Mouse (Mus musculus): ENCODE results near the gene Gpr45. TPM values are rescaled to one million over a fixed set of nuclear protein-coding genes. Genes with fewer than 3 reads are reported as not detected.
A peak's percentile ranks its signal among the peaks of the same experiment; 100 is the strongest.
"Not testable (repeated sequence)": the region's sequence is repeated elsewhere in the genome, so short reads cannot be mapped to it uniquely, and the experiment has no call there.

The Gpr45 gene
- polyA plus RNA-seq, 1 experiment from 2014 or later: 2.9 TPM

DNA sequence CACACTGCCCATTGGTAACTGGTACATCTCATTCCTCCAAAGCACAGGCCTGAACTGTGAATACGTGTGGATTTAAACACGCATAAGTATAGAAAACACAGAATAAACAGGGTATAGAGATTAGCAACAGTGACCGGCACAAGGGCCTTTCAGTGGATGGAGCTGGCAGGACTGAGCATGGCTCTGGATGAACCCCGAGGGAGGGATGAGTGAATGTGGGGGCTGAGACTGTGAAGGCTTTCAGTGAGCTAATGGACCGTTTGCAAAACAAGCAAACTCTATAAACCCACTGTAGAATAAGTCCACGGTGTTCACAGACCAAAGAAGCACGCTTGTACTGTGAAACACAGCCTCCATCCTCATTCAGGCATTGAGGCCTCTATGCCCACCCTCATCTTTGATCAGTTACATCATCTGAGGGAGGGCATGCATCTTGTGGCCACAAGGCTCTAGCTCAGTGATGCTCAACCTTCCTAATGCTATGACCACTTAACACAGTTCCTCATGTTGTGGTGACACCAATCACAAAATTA, 62.5 kb downstream of the Gpr45 start:
- H3K4me1 ChIP-seq (replicated peaks; ENCODE audit: control insufficient read depth, insufficient read depth, low read length); ATAC-seq (ENCODE audit: low read depth); H3K36me3 ChIP-seq (ENCODE audit: control insufficient read depth, insufficient read depth, low read length); H3K27me3 ChIP-seq (ENCODE audit: control insufficient read depth, insufficient read depth, low read depth, low read length); H3K4me3 ChIP-seq (ENCODE audit: low read length); H3K9ac ChIP-seq (ENCODE audit: low read length); H3K4me2 ChIP-seq (ENCODE audit: low read depth, low read length); H3K27ac ChIP-seq (ENCODE audit: low read length); H3K9me3 ChIP-seq (ENCODE audit: control insufficient read depth, low read length): not testable (repeated sequence)
- WGBS: 82% methylated on average over 7 of the region's 7 CpGs

DNA sequence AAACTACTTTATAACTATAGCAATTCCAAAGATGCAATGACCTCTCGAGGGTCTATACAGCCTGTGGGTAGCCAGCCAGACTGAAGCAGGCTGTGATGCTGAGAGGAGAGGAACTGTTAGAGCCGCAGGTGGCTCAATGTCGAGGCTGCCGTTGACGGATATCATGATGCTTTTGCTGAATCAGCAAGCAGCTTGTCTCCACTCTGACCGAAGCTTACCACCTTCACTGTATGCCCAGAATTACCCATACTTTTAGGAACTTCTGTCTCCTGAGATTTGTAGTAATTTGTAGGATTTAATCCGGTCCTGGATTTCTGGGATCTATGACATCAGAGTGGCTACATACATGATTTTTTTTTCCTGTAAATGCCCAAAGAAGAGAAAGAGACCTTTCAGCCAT, 83.3 kb downstream of the Gpr45 start:
- Histone ChIP-seq H3K27me3 (ENCODE audit: control insufficient read depth, insufficient read depth, low read depth, low read length) (no peaks in the 10 kb centered on the region), H3K4me2 (ENCODE audit: low read depth, low read length) (no peak overlapping the region), H3K36me3 (ENCODE audit: control insufficient read depth, insufficient read depth, low read length) (no peaks in the 10 kb centered on the region), H3K9me3 (ENCODE audit: control insufficient read depth, low read length) (no peaks in the 10 kb centered on the region), H3K27ac (ENCODE audit: low read length) (no peak overlapping the region), H3K4me3 (ENCODE audit: low read length) (no peak overlapping the region), H3K4me1 (replicated peaks; ENCODE audit: control insufficient read depth, insufficient read depth, low read length) (no peaks in the 10 kb centered on the region), H3K9ac (ENCODE audit: low read length) (no peak overlapping the region)
- WGBS: 77% methylated on average over 7 of the region's 7 CpGs
- ATAC-seq (ENCODE audit: low read depth): no peak

DNA sequence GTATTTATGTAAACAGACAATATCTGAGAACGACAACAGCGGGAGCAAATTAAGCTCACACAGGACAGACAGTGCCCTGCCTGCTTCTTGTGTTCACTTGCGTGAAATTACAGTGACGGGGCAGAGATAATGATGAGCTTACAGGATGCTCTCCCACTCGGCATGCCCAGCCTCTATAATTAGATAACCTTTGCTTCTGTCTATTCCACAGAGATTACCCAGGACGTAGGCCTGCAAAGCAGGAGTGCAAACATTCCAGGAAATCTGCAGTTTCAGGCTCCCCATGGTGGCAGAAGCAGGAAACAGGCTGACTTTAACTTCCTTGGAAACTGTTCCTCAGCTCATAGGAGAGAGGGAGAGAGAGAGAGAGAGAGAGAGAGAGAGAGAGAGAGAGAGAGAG, 89.6 kb downstream of the Gpr45 start:
- no peak overlapping the region for H3K9ac ChIP-seq (ENCODE audit: low read length)
- no peaks in the 10 kb centered on the region for H3K9me3 ChIP-seq (ENCODE audit: control insufficient read depth, low read length)
- ATAC-seq (ENCODE audit: low read depth): no peak
- 33% methylated on average over 6 of the region's 6 CpGs for WGBS
- no peaks in the 10 kb centered on the region for H3K27me3 ChIP-seq (ENCODE audit: control insufficient read depth, insufficient read depth, low read depth, low read length)
- no peak overlapping the region for H3K4me2 ChIP-seq (ENCODE audit: low read depth, low read length)
- H3K4me1 ChIP-seq (replicated peaks; ENCODE audit: control insufficient read depth, insufficient read depth, low read length): peaks cover 13% of the 10 kb centered on the region
- H3K4me3 ChIP-seq (ENCODE audit: low read length): no peak overlapping the region
- H3K27ac ChIP-seq (ENCODE audit: low read length): no peak overlapping the region
- no peaks in the 10 kb centered on the region for H3K36me3 ChIP-seq (ENCODE audit: control insufficient read depth, insufficient read depth, low read length)

DNA sequence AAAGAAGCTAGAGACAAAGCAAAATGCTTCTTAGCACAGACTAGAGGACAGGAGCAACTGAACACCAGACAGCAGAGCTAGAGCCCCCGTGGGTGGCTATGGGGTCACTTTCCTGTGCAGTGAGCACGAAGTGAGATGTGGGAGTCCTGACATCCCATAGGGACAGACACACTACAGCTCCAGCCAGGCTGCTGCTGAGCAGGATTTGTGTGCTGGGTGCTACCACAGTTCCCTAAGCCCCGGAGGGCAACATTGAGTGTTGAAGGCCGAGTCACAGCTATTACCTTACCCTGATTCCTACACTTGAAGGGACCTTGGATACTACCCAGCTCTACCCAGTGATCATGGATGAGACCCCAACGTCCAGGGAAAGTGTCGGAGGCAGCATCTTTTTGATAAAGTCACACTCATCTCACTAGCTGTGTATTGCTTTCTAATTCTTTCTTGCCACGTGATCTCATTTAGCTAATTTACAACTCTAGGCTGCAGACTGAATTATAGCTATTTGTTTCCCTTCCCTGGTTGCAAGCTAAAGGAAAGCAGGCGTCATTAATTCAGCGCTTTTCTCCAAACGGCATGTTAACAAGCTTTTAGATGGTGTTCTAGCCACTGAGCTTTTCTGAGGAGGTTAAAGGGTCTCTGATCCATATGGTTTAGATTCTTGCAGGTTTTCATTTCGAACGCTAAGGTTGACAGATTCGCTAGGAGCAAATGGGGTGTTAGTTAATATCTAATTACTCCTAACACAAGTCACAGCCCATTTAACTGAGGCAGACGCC, 92.7 kb downstream of the Gpr45 start:
- H3K4me3 ChIP-seq (ENCODE audit: low read length): no peak overlapping the region
- H3K4me1 ChIP-seq (replicated peaks; ENCODE audit: control insufficient read depth, insufficient read depth, low read length): peaks cover 14% of the 10 kb centered on the region
- no peak for ATAC-seq (ENCODE audit: low read depth)
- no peaks in the 10 kb centered on the region for H3K9me3 ChIP-seq (ENCODE audit: control insufficient read depth, low read length)
- no peak overlapping the region for H3K9ac ChIP-seq (ENCODE audit: low read length)
- H3K27me3 ChIP-seq (ENCODE audit: control insufficient read depth, insufficient read depth, low read depth, low read length): no peaks in the 10 kb centered on the region
- 58% methylated on average over 14 of the region's 14 CpGs for WGBS
- no peak overlapping the region for H3K4me2 ChIP-seq (ENCODE audit: low read depth, low read length)
- no peak overlapping the region for H3K27ac ChIP-seq (ENCODE audit: low read length)
- no peaks in the 10 kb centered on the region for H3K36me3 ChIP-seq (ENCODE audit: control insufficient read depth, insufficient read depth, low read length)

DNA sequence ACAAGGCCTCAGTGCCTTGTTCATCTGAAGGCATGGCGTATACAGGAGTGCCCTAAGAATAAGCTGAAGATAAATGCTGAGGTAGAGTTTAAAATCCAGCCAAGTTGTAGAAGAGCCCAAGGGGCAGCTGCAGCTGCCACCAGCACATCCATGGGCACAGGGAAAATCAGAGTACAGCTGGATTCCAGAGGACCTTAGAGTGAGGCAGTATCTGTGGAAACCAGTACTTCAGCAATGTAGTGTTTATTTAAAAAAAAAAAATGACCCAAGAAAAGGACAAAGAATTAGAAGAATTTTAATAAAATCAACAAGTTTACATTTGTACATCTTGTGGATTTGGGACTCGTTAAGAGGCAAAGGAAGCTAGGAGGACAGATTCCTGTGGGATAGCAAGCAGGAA, 94.3 kb downstream of the Gpr45 start:
- 44% methylated on average over 2 of the region's 2 CpGs for WGBS
- H3K4me3 ChIP-seq (ENCODE audit: low read length): no peak overlapping the region
- no peaks in the 10 kb centered on the region for H3K9me3 ChIP-seq (ENCODE audit: control insufficient read depth, low read length)
- peaks cover 6% of the 10 kb centered on the region; the same call in 1 of the 2 replicates for H3K36me3 ChIP-seq (ENCODE audit: control insufficient read depth, insufficient read depth, low read length)
- H3K9ac ChIP-seq (ENCODE audit: low read length): no peak overlapping the region
- H3K27ac ChIP-seq (ENCODE audit: low read length): peak overlapping the region; percentile 45
- H3K4me2 ChIP-seq (ENCODE audit: low read depth, low read length): no peak overlapping the region
- H3K4me1 ChIP-seq (replicated peaks; ENCODE audit: control insufficient read depth, insufficient read depth, low read length): peaks cover 11% of the 10 kb centered on the region
- ATAC-seq (ENCODE audit: low read depth): peak; percentile 49; the same call in 1 of the 2 replicates
- H3K27me3 ChIP-seq (ENCODE audit: control insufficient read depth, insufficient read depth, low read depth, low read length): no peaks in the 10 kb centered on the region

DNA sequence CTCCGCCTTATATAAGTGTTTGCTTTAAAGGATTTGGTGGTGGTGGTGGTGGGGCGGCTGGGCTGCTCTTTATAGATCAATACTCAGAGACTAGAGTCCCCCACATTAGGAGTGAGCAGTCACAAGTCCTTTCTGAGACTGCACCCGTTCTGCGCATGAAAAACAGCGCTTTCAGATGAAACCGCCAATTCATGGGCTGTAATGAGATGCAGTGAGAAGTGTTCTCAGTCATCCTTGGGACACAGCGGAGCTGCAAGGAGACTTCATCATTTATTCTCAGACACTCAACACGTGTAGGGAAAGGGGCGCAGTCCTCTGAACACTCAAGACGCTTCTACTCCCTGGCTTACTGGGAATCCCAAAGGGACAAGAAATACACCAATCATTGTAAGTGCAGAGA, 95.1 kb downstream of the Gpr45 start:
- peaks cover 11% of the 10 kb centered on the region for H3K4me1 ChIP-seq (replicated peaks; ENCODE audit: control insufficient read depth, insufficient read depth, low read length)
- ATAC-seq (ENCODE audit: low read depth): no peak
- no peak overlapping the region for H3K4me2 ChIP-seq (ENCODE audit: low read depth, low read length)
- peaks cover 6% of the 10 kb centered on the region; the same call in 1 of the 2 replicates for H3K36me3 ChIP-seq (ENCODE audit: control insufficient read depth, insufficient read depth, low read length)
- H3K9me3 ChIP-seq (ENCODE audit: control insufficient read depth, low read length): no peaks in the 10 kb centered on the region
- no peak overlapping the region for H3K9ac ChIP-seq (ENCODE audit: low read length)
- no peaks in the 10 kb centered on the region for H3K27me3 ChIP-seq (ENCODE audit: control insufficient read depth, insufficient read depth, low read depth, low read length)
- H3K4me3 ChIP-seq (ENCODE audit: low read length): no peak overlapping the region
- H3K27ac ChIP-seq (ENCODE audit: low read length): no peak overlapping the region
- WGBS: 78% methylated on average over 10 of the region's 10 CpGs

DNA sequence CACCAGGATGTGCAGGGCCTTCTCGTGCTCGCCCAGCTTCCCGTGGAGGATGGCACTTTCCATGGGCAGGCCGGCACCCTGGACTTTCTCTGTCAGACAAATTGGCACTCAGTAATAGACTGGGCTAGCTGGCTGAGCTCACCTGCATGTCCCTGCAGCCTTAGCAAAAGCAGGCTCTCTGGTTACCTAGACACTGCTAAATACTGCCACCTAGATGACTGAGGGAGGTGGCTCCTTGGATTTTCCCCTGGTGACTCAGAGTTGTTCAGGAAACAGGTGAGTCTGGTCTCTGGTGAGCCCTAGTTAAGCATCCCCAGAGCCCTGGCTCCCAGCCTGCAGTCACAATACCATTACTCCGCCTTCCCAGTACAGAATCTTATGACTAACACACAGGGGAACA, 99.2 kb downstream of the Gpr45 start:
- WGBS: 90% methylated on average over 5 of the region's 5 CpGs

DNA sequence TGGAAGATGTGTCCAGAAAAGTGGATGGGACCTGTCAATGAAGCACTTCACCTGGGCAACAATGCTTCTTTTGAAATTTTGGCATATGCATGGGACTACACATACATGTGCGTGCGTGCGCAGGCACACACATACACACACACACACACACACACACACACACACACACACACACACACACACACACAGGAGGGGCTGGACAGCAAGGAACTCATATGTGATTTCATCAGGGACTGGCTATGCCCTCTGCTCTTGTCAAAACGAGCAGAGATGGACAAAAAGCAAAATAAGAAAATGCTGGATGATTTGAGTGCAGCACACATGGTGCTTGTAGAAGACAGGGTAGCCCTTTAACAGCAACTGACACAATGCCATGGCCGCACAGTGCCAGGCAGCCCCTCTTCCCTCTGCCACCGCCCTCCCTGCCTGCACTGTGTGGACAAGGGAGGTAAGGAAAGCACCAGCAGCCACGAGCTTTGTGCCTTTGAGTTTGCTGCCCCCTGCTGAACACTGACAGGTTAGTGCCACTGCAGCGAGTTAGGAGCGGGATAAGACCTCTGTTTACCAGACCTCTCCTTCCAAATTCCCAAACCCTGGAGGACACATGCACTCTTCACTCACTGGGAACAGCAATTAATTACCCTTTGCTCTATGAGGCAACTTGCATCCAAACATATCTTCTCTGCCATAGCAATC, 113.1 kb downstream of the Gpr45 start:
- H3K36me3 ChIP-seq (ENCODE audit: control insufficient read depth, insufficient read depth, low read length): peaks cover 2% of the 10 kb centered on the region; the same call in 1 of the 2 replicates
- H3K9ac ChIP-seq (ENCODE audit: low read length): no peak overlapping the region
- H3K4me3 ChIP-seq (ENCODE audit: low read length): no peak overlapping the region
- peak; percentile 86 for ATAC-seq (ENCODE audit: low read depth)
- WGBS: 47% methylated on average over 9 of the region's 9 CpGs
- no peaks in the 10 kb centered on the region for H3K27me3 ChIP-seq (ENCODE audit: control insufficient read depth, insufficient read depth, low read depth, low read length)
- H3K4me1 ChIP-seq (replicated peaks; ENCODE audit: control insufficient read depth, insufficient read depth, low read length): peaks cover 2% of the 10 kb centered on the region; the same call in 1 of the 2 replicates
- no peak overlapping the region for H3K27ac ChIP-seq (ENCODE audit: low read length)
- H3K9me3 ChIP-seq (ENCODE audit: control insufficient read depth, low read length): no peaks in the 10 kb centered on the region
- no peak overlapping the region for H3K4me2 ChIP-seq (ENCODE audit: low read depth, low read length)

More for the DNA sequence above, 99.2 kb downstream of the Gpr45 start:
- Histone ChIP-seq H3K27me3 (ENCODE audit: control insufficient read depth, insufficient read depth, low read depth, low read length) (no peaks in the 10 kb centered on the region), H3K9ac (ENCODE audit: low read length) (no peak overlapping the region), H3K4me2 (ENCODE audit: low read depth, low read length) (no peak overlapping the region), H3K9me3 (ENCODE audit: control insufficient read depth, low read length) (no peaks in the 10 kb centered on the region), H3K36me3 (ENCODE audit: control insufficient read depth, insufficient read depth, low read length) (peaks cover 8% of the 10 kb centered on the region), H3K27ac (ENCODE audit: low read length) (no peak overlapping the region), H3K4me1 (replicated peaks; ENCODE audit: control insufficient read depth, insufficient read depth, low read length) (peaks cover 3% of the 10 kb centered on the region), H3K4me3 (ENCODE audit: low read length) (no peak overlapping the region)
- peak; percentile 34; the same call in 1 of the 2 replicates for ATAC-seq (ENCODE audit: low read depth)

DNA sequence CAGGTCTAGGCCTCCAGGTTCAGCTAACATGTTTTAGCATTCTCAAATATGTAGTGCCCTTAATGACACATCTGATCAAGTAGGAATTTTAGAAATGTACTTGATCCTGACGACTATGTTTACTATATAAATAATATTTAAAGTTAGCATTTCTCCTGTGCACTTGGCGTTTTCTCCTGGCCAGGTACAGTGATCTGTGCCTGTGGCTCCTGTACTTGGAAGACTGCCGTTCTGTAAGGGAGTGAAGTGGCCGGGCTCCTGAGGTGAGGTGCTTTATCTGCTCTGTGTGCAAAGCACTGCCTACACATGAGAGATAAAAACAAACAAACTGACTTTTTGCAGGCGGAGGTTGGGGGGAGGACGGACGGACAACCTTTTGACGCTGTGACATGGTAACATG, 113.9 kb downstream of the Gpr45 start:
- Histone ChIP-seq H3K36me3 (ENCODE audit: control insufficient read depth, insufficient read depth, low read length) (peaks cover 2% of the 10 kb centered on the region; the same call in 1 of the 2 replicates), H3K27ac (ENCODE audit: low read length) (no peak overlapping the region), H3K9ac (ENCODE audit: low read length) (no peak overlapping the region), H3K4me1 (replicated peaks; ENCODE audit: control insufficient read depth, insufficient read depth, low read length) (peaks cover 2% of the 10 kb centered on the region; the same call in 1 of the 2 replicates), H3K4me2 (ENCODE audit: low read depth, low read length) (no peak overlapping the region), H3K9me3 (ENCODE audit: control insufficient read depth, low read length) (no peaks in the 10 kb centered on the region), H3K4me3 (ENCODE audit: low read length) (no peak overlapping the region), H3K27me3 (ENCODE audit: control insufficient read depth, insufficient read depth, low read depth, low read length) (no peaks in the 10 kb centered on the region)
- 63% methylated on average over 8 of the region's 8 CpGs for WGBS
- ATAC-seq (ENCODE audit: low read depth): no peak
